Mouse (Mus musculus): Measurements from ENCODE around the gene Calcb. TPM values are rescaled to one million over a fixed set of nuclear protein-coding genes. Genes with fewer than 3 reads are reported as not detected.

The Calcb gene
- polyA plus RNA-seq (2015; fragmentation: Nextera tagmentation; extraction: Ambion mirVana), result 6.2 and 6.7 TPM in 2 replicates

DNA sequence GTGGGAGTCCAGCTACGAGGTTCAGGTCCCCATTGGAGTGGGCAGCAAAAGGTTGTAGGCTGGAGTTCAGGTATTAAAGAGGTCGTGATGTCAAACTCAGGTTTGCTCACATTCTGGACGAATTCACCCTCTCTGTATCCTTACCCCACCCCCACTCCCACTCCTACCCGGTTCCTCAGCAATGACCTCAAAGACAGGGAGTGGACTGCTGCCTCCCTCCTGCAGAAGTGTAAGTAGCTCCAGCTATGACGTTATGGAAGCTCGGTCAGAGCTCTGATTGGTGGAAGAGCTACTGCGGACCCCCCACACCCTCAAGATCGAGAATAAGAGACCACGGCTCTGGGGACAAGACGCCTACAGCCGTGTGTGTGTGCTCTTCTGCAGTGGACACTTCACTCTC, at the start of gene Calcb:
TSS of gene Calcb (plus strand) at position 344 of the 400 bp plus-strand sequence.

DNA sequence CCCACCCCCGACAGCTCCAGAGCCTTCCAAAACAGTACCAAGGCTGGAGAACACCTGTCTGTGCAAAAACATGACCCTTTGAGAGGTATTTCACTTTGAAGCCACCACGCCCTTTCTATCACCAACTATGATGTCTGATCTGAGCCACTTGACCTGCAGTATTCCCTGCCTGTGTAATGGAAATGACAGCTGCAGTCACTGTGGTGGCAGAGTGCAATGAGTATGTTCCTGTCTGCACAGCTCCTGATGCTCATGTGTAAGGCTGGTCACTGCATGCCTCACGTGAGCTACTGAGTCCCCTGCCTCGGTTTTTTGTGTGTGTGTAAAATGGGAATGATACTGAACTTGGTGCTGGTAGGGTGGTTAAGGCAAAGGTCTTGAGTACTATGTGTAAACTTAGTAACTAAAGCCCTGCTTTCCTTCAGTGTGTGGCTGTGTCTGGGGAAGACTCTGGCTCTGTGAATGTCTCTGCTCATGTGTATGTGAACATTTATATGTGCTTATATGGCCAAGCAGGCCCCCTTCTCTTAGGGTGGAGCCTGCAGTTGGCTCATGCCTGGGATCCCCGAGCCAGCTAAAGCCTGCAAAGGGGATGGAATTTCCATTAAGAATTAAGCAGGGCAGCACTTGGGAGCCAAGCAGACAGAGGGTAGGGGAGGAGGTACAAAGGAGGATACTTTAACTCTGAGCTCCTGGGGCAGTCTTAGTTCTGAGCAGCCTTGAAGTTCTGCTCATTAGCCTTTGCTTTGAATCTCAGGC, 24.8 kb downstream of the Calcb start, which contains the start of gene Insc:
TSS of gene Insc (plus strand) at position 673 of the 759 bp plus-strand sequence.

Other genes starting within 250 kb of the Calcb start
- gene Cyp2r1, start 155.7 kb upstream of the Calcb start, polyA plus RNA-seq (2015; fragmentation: Nextera tagmentation; extraction: Ambion mirVana), result 3.6 and 4.2 TPM in 2 replicates
- gene Calca, start 82.3 kb upstream of the Calcb start, polyA plus RNA-seq (2015; fragmentation: Nextera tagmentation; extraction: Ambion mirVana), result 3.9 and 9.1 TPM in 2 replicates
- gene Insc, start 25.1 kb downstream of the Calcb start, polyA plus RNA-seq (2015; fragmentation: Nextera tagmentation; extraction: Ambion mirVana), result 64.7 and 97.9 TPM in 2 replicates

Measured in urinary bladder, postnatal 0 days (tissue).